Mouse (Mus musculus) left cerebral cortex, postnatal 25 days (tissue): ENCODE measurements around the gene Atpaf2. TPM values are rescaled to one million over a fixed set of nuclear protein-coding genes. Genes with fewer than 3 reads are reported as not detected.
A peak's percentile ranks its signal among the peaks of the same experiment; 100 is the strongest.

Source experiments
- DNase-seq, 2 experiments: peaks; one replicate each; pipeline ENCODE4 v3.0.0; 2022; ENCODE audit warnings: low spot score in 2 of 2, mixed read lengths in 1 of 2
- intact Hi-C: fragments of 180-260 bp; cut with DNase I; formaldehyde crosslinking; loops from one replicate; pipeline ENCODE4 v1.15.1; 2025
- total RNA-seq, 2 experiments: library from RNA; stranded (reverse); gene quantifications; 2 replicates each; pipeline ENCODE4 v1.2.3; 2021

The Atpaf2 gene
- total RNA-seq, 2 experiments from 2014 or later, result 25.0 to 31.8 TPM

DNA sequence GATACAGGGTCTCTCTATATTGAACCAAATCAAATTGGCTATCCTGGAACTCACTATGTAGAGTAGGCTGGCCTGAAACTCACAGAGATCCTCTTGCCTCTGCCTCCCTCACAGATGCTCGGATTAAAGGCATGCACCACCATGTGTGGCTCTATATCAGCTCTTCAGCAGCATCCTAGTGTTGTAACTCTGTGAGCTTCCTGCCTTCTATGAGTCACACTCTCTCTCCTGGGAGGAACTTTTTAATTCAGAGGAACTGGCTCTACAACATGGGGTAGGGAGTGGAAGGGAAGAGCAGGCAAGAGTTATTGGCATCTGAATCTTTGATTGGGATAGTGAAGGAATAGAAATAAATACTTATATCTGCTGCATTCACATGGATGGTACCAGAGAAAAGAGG is 61.1 kb downstream of the Atpaf2 start:
- intact Hi-C loops, result no loop called here
- DNase-seq, result no peak

DNA sequence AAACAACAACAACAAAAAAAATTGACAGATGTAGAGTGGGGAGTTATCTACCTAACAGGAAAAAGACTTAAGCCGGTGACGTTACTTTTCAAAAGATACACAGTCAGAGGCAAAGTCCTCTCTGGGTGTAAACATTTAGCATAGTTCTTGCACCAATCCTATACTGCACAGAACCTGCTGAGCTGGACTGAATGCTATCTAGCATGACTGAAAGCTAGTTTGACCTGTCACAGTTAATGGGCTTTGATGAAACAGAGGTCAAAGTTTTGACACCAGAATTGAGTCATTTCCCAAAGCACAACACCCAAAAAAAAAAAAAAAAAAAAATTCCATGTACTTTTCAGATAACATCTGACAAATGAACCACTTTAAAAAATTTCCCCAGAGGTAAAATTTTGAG is 62.3 kb downstream of the Atpaf2 start:
- intact Hi-C loops, result no loop called here

DNA sequence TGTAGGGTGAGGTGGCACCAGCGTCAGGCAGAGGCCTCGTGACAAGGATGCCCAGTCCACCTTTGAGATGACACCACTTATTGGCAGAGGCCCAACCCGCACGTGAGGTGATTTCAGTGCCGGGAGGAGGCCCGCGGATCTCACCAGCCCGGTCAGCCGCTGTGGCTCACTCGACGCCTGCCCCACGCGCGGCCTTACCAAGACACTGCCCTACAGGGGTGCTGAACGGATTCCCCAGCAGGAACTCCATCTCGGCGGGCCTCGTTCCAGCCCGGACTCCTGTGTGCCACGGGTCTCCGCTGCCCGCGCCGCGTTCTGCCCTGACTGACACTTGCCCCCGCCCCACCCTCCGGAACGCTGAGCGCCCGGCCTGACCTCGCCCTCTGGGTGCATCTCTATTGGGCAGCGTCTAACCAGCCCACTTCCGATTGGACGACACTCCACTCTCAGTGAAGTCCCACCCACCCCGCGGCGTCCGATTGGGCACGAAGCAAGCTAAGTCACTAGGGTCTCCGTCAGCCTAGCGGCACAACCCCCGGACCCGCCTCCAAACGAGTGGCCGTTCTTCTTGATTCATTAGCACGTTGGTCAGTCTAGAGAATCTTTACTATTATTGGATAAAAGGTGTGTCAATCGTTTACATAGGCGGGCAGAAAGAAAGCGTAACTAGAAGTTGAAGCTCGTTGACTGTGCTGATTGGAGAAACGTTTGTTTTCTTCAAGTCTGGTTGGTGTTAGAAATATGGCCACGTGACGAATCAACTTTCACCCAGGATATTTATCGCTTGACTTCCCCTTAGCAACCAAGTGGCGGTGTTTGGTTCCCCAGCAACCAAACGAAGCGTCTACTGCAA is 65.5 kb downstream of the Atpaf2 start, which contains the start of the genes Tom1l2 and Drc3:
Gene Tom1l2 (minus strand): TSS at position 347 of the 853 bp plus-strand sequence.
Gene Drc3 (plus strand): TSS at position 771 of the 853 bp plus-strand sequence.
- intact Hi-C loops, result loop anchor here (2.0 to 5.0 kb wide), 2 partner anchors 45 to 64 kb away; partner anchors contain the start of gene Gid4
- DNase-seq, result peak; percentile 99 to 100

More for the DNA sequence above, 62.3 kb downstream of the Atpaf2 start:
- DNase-seq, result no peak

DNA sequence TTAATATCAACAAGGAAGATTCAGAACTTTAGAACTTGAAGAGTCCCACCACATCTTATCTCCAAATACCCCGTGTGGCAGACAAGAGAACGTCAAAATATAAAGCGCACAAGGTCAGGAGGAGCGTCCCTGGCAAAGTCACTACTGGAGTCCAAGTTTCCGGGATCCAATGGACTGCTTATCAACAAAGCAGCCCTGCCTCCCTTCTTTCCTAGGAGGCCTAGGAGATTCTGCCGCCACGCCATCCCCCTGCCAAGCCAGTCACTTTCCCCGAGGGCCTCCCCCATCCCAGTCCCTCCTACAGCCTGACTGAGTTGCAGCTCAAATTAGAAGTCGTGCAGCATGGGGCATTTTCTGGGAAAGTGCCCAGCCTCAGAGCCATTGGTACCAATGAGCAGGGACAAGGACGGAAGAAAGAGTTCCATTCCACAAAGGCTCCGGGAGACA is 66.3 kb downstream of the Atpaf2 start:
- intact Hi-C loops, result loop anchor here (2.0 to 5.0 kb wide), 2 partner anchors 45 to 65 kb away; partner anchors contain the start of gene Gid4
- peak; percentile 45 to 85 for DNase-seq

DNA sequence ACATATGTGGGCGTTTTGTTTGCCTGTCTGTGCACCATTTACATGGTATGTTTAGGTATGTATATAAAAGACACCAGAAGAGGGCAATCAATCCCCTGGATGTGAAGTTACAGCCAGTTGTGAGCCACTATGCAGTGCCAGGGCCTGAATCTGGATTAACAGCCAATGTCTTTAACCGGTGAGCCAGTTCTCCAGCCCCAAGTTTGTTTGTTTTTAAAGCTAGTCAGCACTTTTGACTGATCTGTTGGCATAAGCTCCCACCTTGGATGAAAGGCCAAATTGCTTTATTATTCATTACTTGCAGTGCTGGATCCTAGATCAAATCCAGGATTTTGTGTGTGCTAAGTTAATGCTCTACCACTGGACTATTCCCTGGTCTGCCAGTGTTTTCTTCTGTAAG is 66.9 kb downstream of the Atpaf2 start:
- no peak for DNase-seq
- intact Hi-C loops, result loop anchor here (5.0 kb wide), 1 partner anchor 46 kb away; no protein-coding TSS in a partner anchor

Other genes with a start within 250 kb of the Atpaf2 start
- gene Srebf1, start 195.9 kb downstream of the Atpaf2 start, total RNA-seq, result 10 to 100 TPM; 42.3 to 50.7 TPM
- gene Tom1l2, start 65.6 kb downstream of the Atpaf2 start, total RNA-seq, result 100 to 1,000 TPM; 200 to 203 TPM
- 10 to 100 TPM in 1 of 2 experiments, 1 to 10 TPM in 1; 9.1 to 11.1 TPM for gene Drc3, start 65.1 kb downstream of the Atpaf2 start, total RNA-seq
- 10 to 100 TPM; 51.6 to 53.7 TPM for gene Gid4, start 1.3 kb downstream of the Atpaf2 start, total RNA-seq
- 10 to 100 TPM; 70.8 to 76.6 TPM for gene Drg2, start 36.1 kb upstream of the Atpaf2 start, total RNA-seq
- under 1 TPM; 0.07 to 0.09 TPM for gene Myo15, start 50.9 kb upstream of the Atpaf2 start, total RNA-seq
- gene Alkbh5, start 117.9 kb upstream of the Atpaf2 start, total RNA-seq, result 10 to 100 TPM; 55.2 to 55.6 TPM